Mouse (Mus musculus): Measurements from ENCODE around the gene Dek.

The Dek gene

DNA sequence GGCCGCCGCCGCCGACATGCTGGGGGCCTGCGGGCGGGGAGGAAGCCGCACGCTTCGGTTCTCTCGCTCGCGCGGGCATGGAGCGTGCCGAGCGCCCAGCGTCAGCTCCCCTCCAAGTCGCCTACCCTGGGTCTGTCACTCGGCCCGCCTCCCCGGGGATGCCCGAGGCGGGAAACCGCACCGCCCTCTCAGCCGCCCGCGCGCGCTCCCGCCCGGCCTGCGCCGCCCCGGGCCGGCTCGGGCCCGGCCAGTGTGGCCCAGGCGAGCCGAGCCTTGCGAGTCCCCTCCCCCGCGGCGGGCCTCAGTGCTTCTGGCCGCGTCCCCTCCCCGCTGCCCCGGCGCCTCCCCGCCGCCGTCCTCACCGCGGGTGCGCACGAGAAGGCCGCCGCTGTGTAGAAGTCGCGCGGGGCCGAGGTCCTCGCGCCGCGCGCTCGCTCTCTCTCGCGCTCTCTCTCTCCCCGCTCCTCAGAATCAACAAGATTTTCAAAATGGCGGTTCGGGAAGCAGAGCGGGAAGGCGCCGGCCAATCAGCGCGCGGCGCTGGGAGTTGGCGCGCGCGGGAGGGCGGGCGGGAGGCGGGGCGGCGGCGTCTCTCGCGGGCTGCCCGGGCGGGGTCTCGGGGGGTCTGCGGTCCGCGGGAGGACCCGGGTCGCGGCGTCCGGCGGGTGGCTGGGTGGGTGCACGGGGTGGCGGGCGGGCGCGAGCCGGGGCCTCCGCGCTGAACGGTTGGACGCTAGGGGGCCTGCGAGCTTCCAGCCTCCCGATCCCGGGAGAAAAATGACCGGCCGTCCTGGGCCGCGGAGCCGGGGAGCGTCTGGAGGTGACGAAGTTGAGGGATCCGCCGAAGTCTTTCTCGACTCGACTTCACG is at the start of gene Dek:
Gene Dek (minus strand): TSS at position 491 of the 869 bp plus-strand sequence.
- peak; percentile 91 to 93 for DNase-seq

DNA sequence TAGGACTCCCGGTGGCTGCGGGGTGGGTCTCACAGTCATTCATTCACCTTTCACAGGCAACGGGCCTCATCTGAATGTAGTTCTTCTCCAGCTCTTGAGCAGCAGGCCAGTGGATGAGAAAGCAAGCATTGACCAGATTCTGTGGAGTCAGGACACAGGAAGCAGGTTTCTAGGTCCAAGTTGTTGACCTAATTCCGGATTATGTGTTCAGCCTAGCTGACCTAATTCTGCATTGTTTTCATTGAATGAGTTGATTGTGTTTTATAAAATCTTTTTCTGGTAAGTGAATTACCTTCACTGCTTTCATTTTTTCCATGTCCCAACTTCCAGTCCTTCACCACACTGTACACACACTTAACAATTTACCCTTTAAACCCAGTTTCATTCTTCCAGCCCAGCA is 48.9 kb upstream of the Dek start:
- no peak for DNase-seq

DNA sequence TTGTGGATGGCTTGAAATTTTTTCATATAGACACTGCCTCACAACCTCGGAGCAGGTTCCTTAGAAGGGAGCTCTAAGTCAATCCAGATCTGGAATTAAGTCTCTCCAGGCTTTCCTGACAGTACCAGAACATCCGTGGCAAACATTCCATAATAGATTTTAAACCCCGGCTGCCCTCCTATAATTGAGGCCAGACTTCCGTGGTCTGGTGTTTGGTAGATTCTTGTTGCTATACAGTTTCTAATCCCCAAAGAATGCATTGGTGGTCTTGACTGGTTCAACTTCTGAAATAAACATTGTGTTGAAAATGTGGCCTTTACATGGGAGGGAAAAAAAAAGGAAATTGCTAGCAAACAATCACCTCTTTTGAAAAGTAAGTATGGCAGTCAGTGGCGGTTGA is 47.2 kb upstream of the Dek start:
- no peak for DNase-seq

DNA sequence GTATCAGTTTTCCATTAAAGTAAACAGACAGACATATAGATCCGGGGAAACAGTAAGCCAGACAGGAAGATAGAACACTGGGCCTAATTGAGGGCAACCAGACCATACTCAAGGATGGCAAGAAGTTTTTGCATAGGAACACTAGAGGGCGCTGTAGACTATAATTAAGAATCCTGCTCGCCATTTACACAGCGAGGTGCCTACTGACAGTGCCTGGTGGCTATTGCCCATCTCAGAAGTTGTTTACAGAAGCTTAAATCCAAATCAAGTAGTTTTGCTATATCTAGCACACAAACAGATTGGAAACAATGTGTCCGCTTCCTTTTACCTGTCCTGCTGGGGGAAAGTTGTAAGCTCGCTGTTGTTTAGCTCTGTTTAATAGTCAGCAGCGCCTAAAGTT is 46.4 kb upstream of the Dek start:
- DNase-seq, result peak; percentile 72 to 83

DNA sequence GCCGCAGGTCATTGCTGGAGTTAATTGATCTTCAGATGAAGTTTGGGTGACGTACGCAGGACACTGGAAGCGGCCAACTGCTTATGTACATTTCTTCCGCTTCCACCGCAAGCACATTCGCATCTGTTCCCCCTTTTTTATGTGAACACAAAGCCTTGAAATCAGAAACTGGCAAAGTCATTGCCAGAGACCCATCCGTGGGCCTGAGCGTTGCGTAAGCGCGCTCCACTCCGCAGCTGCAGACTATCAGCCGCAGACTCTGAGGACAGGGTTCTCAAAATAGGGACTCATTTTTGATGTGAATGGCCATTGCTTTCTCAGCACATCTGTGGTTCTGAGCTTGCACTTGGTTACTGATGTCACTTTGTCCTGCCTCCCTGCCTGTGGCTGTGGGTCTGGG is 45.1 kb upstream of the Dek start:
- no peak for DNase-seq

DNA sequence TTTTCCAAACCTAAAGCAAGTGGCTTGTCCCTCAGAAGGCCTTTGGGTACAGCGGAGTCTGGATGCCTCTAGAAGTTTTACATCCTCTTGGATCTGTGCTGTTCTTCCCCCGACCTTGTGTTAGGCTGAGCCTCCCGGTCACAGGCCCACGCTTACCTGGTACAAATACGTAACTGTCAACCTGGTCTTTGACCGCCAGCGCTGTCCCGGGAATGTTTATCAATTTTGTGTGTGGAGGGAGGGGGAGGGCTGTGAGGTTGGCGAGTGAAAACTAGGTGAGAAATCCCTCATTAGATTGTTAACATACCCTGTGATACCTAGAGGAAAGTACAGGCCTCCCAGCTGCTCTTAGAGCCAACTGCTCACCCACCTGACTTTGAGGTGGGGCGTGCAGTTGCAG is 44.0 kb upstream of the Dek start:
- no peak for DNase-seq

DNA sequence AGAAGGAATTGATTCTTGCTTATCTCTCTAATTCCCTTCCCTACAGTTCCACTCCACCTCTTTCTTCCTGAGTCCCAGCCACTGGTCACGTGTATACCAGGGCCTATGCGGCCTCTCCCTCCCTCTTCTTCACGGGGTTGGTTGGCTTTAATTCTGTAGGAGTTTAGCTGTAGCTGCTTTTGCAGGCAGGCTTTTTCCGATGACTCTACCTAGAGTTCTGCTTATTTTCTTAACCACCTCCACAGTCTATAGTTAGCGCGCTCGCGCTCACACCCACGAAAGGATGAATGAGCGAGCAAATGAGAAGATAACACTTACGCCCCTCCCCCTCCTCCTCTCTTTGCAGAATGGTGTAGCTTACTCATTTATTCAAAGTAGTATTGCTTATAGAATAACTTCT is 42.6 kb upstream of the Dek start:
- DNase-seq, result no peak

DNA sequence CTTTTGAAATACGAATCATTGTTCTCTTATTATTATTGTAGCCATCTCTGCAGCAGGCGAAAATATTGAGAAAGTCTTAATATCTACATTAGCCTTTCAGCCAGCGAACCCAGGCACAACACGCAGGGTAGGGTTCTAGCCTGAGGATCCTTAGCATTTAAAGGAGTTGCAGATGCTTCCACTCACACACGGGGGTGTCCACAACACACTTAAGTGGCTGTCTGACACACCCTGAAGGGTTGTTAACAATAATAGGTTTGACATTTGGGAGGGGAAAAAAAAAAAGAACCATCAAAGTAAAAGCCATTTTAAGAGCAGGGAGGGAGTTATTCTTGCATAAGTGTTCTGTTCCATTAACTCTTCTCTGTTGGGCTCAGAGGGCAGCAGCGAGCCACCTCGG is 40.4 kb upstream of the Dek start:
- no peak for DNase-seq

DNA sequence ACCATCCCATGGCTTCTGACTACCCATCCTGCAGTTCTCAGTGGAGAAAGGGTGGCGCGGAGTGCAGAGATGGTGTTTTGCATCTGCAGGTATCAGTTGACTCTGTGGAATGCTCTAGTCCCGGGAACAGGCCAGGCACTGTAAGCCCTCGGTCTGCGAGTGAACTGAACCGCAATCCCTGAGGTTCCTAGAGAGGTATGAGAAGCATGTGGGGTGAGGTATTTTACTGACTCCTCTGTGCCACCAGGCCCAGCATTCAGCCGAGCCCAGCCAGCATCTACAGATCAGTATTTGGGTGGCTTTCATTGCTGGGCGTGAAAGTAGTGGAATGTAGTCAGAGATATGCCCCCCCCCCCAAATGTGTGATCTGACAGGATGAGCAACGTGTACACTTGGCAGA is 39.9 kb upstream of the Dek start:
- no peak for DNase-seq

DNA sequence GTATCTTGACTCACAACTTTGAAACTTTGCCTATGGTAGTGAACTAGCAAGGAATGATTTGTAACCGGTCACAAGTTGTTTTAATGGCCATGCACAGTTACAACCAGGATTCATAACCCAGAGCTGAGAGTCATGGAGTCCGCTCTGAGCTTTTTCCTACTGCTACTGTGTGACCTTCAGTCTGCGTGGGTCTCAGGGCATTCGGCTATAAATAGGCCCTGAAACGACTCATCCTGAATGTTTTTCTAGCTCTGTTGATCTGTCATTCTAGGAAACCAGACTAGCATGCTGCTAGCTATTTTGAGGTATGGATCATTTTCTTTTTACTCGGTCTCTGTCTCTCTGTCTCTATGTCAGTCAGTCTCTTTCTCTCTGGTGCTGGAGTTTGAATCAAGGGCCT is 36.8 kb upstream of the Dek start:
- no peak for DNase-seq

DNA sequence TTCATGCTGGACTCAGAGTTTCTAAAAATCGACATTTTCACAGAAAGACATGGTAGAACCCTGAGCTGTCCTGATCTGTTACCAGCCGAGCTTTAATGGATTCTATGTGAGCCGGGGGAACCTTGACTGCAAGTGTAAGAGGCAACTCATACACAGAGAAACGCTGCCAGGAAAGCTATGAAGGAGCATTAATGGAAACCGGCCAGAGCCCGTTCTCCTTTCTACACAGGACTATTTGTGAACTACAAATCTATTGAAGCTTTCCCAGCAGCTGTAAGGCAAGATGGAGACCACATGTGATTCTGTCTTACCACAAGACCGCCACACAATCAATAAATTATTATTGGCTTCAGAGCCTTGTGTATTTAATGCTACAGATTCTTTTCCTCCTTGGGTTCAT is 29.7 kb upstream of the Dek start:
- no peak for DNase-seq

DNA sequence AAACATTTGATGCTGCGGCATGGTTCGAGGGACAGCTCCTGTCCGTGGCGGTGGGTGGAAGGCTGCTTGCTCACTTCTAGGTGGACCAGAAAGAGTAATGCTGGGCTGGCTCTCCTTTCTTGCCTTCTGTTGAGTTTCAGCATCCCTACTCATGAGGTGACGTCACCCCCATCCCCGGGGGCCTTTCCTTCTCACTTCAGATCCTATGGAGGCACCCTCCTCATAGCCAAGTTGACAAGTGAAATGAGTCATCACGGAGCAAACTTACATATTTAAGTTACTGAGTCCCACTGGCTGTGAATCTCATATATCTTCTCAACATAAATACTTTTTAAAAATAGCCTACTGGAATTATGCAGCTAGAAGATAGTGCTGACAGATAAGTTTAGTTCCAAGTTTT is 28.8 kb upstream of the Dek start:
- DNase-seq, result no peak

DNA sequence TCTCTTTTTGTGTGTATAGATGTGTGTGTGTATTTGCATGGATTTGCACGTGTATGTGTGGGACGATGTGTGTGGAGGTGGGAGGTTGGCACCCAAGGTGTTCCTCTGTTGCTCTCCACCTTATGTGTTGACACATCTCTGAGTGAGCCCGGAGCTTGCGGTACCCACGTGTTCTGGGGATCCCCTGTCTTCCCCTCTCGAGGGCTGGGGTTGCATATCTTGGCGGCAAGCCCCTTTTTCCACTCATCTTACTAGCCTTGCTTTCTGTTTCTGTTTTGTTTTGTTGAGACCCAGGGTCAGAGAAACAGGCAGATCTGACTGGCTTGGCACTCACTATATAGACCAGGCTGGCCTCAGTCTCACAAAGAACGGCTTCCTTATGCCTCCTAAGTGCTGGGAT is 27.1 kb upstream of the Dek start:
- no peak for DNase-seq

DNA sequence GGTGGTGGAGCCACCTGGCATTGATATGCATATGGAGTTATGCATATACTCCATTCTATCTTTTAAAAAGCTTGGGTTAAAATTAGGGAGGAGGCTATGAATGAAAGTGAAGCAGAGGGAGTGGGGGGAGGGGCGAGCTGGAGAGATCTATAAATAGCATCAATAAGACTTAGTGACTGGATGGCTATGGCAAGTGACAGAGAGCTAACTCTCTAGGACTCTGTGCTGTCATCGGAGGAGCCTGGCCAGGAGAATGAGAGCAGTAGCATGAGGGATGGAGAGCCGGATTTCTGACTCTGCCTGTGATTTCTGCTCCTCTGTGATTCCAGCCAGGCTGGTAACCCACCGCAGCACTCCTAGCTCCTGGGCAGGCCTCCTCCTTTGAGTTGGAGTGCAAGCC is 23.1 kb upstream of the Dek start:
- no peak for DNase-seq

DNA sequence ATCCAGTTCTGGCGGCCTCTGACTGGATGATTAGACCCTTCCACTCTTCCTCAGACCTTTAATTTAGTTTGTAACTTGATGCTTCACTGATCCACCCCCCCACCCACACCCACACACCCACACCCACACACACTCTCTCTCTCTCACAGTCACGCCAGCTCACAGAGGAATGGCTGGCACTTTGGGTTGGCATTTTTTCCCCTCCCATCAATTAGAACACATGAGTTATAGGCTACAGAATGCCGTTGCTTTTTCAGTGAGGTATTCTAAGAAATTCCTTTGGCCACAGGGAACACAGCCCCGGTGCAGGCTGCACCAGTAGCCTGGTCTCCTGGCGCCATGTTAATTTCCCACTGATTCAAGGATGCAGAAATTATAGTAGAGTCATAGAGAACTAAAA is 19.6 kb upstream of the Dek start:
- DNase-seq, result no peak

DNA sequence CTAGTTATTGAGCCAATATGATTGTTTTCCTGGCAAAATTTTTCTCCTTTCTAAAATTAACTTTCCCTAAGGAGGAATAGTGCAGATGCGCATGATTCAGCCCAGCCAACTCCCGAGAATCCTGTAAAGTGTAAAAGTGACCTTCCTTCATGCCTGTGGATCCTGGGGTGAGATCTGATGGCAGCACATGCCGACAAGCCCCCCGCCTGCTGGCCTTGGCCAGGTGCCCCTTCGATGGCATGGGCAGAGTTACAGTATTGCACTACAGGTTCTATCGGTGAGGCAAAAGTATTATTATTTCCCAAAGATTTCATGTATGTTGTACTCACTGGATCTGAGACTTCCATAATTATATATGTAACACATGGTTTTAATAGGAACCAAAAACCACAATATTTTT is 19.0 kb upstream of the Dek start:
- DNase-seq, result peak; percentile 48 to 76

DNA sequence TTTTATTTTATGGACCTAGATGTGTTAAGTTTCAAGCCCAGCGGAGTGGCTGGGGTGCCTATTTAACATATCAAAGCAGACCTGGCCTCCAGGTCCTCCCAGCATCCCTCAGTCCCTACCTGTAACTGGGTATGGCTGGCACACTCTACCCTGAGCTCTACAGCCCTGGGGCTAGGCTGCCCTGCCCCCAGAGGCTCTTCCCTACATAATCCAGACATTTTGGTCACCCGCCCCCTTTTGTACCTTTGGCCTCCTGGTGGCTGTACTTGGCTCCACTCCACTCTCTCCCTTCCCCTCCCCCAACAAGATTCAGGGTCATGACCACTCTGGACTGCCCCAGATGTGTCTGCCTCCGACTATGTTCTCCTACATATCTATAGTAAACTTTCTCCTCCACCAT is 18.4 kb upstream of the Dek start:
- no peak for DNase-seq

DNA sequence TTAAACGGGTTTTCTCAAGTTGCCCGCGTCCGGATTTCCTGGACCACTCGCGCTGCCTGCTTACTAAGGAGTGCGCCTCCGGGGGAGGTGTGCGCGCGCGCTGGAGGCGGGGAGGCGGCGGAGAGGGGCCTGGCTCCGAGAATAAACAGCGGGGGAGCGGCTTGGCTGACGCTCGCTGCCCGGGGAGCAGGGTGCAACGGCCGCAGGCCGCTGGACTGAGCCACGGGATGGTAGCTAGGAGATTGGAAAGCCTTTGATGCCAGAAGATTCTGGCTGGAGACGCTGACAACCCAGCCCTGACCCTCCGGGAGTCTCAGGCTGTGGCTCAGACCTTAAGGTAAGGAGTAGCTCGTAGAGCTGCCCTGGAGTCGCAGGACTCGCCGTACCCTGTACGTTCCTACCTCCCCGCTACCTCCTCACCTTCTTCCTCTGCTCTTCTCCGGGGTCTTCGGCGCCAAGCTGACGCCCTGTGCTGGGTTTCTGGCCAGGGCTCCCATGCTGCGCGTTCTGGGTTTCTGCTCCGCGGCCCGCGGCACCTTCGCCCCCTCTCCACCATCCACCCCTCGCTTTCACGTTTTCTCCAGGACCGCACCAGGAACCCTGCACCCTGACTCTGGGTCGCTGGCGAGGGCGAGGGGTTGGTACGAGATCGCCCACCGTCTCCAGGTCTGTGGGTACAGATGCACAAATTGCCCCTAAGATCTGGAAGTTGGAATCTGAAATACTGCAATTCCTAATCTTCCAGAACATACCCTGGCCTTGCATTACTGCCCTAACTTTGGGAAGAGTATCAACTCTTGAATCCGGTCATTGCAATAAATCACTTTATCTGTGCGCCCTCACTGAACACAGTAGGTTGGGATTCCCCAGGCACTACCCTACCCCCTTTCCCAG is 16.8 kb upstream of the Dek start, which contains the start of gene Rnf144b:
Gene Rnf144b (plus strand): TSS at position 120 of the 894 bp plus-strand sequence.
- peak; percentile 52 to 59 for DNase-seq

DNA sequence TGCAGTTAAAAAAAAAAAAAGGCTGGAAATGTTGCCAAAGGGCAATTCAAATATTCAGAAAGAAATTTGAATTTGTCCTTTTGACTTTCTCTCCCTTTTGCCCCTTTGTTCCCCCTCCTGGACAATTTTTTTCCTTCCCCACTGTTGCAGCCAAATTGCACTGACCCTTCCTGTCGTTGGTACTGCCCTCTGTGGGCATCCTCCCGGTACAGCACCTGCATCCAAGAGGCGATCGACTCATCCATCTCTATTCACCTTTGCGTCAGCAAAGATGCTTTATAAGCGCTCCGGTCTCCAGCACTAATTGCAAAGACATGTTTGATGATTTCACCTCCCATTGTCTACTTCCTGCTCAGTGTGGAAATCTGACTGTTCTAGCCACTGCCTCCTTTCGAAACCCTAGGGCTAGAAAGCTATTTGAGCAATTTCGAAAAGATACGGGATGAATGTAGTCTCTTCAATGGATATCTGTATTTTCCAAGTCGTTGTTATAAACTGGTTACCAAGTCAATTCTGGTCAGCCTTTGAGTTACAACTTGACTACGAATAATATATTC is 15.4 kb upstream of the Dek start:
- DNase-seq, result peak; percentile 64 to 70

DNA sequence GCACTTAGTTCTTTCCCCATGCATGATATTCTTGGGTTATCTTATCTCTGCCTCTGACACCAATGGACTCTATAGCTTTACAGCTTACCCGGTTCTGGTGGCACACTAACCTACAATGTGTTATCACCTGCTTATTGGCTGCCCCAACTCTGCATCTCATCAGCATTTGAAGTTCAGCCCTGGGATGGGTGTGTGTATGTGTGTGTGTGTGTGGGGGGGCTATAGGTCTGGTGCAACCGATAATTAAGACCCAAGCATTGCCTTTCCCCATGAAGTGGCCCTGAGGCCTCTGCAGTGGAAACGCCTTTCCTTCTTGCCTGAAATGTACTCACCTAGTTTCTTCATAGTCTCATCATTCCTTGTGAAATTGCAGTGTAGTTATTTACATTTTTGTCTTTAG is 10.0 kb upstream of the Dek start:
- no peak for DNase-seq

DNA sequence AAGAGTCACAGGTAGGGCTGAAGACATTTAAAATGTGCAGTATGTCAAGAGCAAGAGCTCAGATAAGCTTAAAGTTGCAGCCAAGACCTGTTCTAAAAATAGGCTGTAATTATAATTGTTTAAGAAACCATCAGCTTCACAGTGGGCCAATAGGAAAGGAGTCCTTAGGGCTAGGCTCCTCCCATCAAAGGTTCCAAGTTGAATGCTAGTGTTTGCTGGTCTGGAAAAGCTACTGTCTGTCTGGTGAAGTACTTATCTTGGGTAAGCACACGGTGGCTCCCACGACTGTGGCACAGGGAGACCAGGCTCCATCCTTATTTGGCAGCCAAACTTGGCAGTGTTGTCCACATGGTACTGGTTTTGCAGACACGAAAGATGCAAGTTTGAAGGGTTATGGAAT is 6.9 kb upstream of the Dek start:
- no peak for DNase-seq

DNA sequence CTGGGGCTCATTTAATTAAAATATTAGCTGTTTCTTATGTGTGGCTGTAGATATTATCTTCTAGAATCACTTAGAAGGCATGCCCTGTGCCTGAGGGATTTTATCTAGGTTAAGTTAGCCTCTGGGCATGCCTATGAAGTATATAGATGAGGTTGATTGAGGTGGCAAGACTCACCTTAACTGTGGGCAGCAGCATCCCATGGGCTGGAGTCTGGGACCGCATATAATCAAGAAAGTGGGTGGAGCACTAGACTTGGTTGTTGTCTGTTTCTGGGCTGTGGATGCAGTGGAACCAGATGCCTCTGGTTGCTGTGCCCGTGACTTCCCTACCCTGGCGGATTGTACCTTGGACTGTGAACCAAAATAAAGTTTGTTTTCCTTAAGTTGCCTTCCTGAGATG is 6.1 kb upstream of the Dek start:
- no peak for DNase-seq

DNA sequence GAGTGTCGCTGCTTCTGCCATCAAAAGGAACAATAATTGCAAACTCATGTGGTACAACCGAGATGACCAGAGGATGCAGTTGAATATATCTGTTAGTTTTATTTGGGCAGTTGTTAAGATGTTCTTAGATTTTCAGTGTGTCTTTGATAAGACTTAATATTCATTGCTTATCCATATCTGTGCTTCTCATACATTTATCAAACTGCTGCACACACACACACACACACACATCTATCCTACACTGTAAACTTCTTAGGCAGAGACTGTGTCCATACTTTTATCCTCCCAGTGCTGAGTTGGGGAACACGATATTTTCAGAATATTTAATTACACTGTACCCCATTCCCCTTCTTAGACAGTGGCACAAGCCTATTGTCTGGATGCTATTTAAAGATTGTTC is 5.2 kb upstream of the Dek start:
- DNase-seq, result no peak

DNA sequence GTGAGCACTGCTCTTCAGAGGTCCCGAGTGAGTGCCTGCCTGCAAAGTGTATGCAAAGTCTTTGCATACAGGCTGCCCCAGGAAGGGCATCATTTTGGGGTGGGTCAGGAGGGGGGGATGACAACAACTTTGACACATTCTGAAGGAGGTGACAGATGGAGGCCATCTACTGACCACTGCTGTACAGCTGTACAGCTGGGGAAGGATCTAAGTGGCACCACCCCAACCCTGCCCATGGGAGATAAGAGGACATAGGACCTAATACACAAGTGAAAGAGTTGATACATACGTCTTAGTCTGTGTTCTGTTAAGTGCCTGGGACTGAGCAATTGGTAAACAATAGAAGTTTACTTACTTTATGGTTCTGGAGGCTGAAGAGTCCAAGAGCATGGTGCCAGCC is 3.2 kb upstream of the Dek start:
- DNase-seq, result no peak

Data from cerebellum, postnatal 10 days (tissue).